Mouse (Mus musculus) spleen, postnatal 36 days (tissue): Measurements from ENCODE around the gene Emilin3.
A peak's percentile ranks its signal among the peaks of the same experiment; 100 is the strongest.

Experiments
- DNase-seq, 2 experiments: peaks; one replicate each; pipeline ENCODE4 v3.0.0; 2022; ENCODE audit warnings: low spot score in 2 of 2, mixed read lengths in 1 of 2

The Emilin3 gene

DNA sequence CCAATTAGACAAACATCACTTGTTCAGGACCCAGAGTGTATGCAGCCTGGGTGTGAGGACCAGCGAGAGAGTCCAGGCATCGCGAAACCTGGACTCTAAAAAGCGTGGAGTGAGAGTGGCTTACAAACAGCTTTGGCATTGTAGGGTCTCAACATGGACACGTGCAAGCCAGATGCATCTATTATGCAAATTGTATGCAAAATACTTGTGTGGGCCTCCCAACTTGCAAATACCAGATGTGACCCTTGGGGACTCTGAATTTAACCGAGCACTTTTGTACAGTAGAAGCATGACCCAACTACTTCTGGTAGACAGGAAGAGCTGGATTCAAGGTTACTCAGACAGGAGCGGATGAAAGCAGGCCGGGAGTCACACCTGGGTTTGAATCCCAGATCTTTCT, 4.6 kb upstream of the Emilin3 start:
- no peak for DNase-seq

DNA sequence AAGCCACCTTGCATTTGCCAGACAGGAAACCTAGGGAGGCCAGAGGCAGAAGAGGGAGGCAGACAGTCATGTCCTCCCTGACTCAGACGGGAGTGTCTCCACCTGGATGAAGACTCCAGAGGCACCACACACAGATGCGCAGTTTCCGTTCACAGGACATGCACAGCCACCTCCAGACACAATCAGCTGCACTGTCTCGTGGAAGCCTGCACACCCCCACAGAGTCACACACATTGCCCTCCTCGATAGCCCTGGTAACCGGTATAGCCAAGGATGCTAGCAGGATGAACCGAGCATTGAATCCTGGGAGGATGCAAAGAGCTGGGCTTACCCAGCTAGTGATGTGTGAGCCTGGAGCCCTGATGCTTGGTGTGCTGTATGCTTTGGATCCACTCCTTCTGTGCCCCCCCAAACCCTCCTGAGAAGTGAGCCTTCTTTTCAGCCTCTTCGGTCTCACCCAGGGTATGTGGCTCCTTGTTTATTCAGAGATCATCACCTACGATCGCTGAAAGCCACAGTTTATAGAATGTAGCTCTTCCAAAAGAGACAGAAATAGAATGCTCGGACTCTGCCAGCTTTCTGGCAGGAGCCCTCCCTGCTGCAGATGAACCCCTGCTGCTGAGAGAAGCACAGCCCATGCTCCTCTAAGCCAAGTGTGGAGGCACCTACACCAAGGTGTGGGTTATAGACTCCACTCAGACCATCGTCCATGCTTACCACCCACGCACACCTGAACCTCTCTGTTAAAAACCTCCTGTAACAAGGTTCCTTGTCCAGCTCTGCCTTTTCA, 3.9 kb upstream of the Emilin3 start:
- DNase-seq: no peak

GRCm38 (mm10) chr2:160914656-160915055, 2.5 kb upstream of the Emilin3 start:
- no peak for DNase-seq

- DNase-seq: no peak
These were observed 448 bp downstream of the Emilin3 start for GRCm38 (mm10) chr2:160911558-160912201.

- DNase-seq: no peak
These were observed 1.5 kb downstream of the Emilin3 start for GRCm38 (mm10) chr2:160910633-160911032.

DNA sequence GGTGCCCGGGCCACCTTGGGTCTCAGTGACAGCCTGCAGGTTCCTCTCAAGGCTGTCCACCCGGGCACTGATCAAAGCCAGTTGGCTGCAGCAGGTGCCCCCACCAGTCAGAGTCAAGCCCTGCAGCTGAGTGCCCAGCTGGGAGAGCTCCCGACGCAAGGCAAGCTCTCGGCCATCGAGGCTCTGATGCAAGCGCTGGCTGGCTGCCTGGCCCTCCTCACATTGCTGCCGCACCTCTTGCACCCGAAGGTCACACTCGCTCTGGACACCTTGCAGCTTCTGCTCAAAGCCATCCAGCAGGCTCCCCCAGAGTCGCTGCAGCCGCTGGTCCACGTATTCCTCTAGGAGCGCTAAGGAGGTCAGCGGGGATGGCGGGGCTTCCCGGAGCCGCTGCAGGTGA, 3.5 kb downstream of the Emilin3 start:
- no peak for DNase-seq

- no peak for DNase-seq
These were observed 6.0 kb downstream of the Emilin3 start for GRCm38 (mm10) chr2:160906101-160906500.

- DNase-seq: no peak
These were observed 6.8 kb downstream of the Emilin3 start for GRCm38 (mm10) chr2:160905301-160905700.

DNA sequence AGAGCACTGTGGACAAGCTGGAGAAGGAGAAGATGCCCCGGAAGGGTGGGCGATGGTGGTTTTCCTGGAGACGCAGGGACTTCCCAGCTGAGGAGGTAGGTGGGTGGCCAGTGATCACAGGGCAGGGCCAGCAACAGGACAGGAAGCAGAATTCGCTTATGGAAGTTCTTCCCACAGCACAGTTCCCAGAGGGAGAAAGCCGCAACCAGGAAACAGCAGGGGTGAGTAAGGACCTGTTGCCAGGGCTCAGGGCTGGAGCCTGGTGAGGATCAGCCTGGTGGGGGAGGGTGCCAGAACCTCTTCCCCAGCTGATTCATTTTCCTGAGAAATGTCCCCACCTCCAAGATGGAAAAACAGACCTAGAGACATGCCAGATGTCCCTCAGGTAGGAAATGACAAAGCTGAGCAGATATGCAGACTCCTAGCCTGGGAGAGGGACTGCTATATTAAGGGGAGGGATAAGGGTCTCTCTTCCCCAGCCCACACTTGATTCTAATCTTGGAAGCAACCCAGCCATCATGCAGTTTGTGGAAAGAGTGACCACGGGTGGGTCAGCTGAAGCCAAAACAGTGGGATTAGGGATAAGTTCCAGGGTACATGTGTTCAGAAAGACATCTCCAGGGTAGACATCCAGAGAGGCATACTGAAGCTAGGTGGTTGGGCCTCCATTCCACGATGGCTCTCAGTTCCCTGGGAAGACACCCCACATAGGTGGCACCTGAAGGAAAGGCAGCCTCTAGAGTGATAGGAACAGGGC, 10.3 kb downstream of the Emilin3 start:
- no peak for DNase-seq

- DNase-seq: no peak
These were observed 20.4 kb downstream of the Emilin3 start for GRCm38 (mm10) chr2:160891697-160892096.

DNA sequence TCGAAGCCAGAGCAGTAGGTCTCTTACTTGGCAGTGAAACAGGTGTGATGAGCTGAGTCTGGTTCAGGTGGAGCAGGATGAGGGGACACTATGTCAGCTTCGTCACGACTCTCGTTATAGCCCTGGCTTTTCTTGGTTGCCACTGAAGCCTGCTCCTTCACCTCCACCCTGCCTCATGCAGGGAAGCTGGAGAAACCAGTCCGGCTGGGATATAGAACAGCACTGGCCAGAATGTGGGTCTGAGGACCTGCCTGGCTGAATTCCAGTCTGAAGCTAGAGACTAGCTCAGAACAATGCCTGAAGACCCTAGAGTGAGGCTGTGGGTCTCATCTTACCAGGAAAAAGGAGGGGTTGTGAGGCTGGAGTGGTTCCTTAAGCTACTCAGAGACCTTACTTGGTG, 21.1 kb downstream of the Emilin3 start:
- no peak for DNase-seq

GRCm38 (mm10) chr2:160887859-160888258, 24.3 kb downstream of the Emilin3 start:
- DNase-seq: no peak

DNA sequence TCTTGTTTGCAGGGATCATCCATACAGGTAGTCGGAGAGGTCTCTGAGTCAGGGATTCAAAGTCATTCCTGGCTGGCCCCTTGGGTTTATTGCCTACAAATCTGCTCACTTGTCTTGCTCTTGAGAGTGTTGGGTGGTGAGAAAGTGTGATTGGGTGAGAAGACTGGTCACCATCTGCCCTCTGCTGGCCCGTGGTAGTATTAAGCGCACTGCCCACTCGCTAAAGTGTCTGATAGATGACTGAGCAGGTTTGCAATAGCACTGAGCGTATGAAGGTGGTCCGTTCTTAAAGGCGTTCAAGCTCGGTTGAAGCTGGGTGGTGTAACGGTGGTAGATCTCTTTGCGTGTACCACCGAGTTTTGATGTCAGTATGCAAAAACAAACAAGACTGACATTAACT, 24.8 kb downstream of the Emilin3 start:
- peak; percentile 55 to 58 for DNase-seq

GRCm38 (mm10) chr2:160886221-160886620, 25.9 kb downstream of the Emilin3 start:
- DNase-seq: no peak

GRCm38 (mm10) chr2:160884830-160885229, 27.3 kb downstream of the Emilin3 start:
- DNase-seq: no peak

DNA sequence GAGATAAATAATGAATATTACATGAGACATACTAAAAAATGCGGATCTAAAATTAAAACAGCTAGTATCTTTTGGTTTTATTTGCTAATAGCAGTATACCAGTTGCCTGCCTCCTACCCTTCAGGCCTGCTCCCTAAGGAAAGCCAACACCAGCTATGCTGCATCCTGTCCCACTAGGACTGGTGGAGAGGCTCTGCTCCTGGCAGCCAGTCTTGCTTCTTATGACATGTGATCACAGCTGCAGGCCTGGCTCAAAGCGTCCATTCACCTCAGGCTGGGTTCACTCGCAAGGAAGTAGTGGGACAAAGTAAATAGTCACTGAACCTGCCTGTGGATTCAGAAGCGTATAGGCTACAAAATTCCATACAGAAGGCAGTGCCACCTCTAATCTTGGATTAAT, 28.2 kb downstream of the Emilin3 start:
- no peak for DNase-seq

DNA sequence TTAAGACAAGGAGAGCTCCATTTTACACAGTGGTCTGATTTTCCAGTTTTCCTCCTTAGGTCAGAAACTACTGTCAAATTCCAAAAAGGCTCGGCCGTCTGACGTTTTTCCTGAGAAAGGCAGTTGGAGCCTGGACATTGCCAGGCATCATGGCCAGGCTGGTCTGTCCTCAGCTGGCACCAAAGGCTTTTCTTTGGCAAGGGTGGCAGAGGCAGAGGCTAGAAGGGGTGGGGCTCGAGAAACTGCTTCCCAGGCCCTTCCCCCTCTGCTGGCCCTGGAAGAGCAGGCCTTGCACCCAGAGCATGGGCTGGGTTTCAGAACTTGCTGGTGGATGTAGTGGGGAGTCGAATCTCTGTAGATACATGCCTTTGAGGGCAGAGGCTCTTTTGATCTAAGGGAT, 29.7 kb downstream of the Emilin3 start:
- no peak for DNase-seq

DNA sequence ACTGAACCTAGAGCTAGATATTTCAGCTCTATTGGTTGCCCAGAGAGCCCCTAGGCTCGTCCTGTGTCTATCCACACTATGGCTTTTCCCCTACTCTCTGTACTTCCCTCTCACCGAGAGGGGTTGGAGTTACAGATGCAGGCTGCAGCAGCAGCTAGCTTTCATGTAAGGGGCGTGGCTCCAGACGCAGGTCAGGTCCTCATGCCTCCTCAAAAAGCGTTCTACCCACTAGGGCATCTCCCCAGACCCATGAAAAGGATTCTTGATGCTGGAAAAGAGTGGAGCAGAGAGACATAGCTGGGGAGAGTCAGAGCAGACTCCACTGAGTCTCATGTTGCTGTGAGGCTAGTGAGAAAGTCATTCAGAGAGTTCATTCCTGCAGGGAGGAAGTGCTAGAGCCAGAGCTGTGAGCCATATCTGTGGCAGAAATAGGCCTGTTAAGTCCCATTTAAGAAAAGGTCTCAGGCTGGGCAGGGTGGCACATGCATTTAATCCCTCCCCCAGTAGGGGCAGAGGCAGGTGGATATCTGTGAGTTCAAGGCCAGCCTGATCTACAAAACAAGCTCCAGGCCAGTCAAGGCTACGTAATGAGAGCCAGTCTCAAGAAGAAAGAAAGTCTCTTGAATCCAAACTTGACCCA, 30.5 kb downstream of the Emilin3 start:
- DNase-seq: no peak

GRCm38 (mm10) chr2:160880453-160881195, 31.5 kb downstream of the Emilin3 start, which contains the start of gene Lpin3:
Gene Lpin3, plus strand, starts transcription at chr2:160880670.
- DNase-seq: no peak

DNA sequence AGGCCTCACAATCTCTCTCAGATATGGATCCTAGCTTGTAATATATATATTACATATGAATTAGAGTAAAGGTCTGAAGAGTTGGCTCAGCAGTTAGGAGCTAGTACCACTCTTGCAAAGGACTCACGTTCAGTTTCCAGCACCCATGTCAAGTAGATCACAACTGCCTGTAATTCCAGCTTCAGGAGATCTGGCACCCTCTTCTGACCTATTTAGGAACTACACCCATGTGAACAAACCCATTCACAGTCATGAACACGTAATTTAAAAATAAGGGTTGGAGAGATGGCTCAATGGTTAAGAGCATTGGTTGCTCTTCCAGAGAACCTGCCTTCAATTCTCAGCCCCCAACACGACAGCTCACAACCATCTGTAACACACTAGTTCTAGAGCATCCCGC, 36.0 kb downstream of the Emilin3 start:
- DNase-seq: no peak

GRCm38 (mm10) chr2:160874231-160874877, 37.8 kb downstream of the Emilin3 start:
- no peak for DNase-seq
